Mouse (Mus musculus): ENCODE data around the gene Nt5m. TPM values are rescaled to one million over a fixed set of nuclear protein-coding genes. Genes with fewer than 3 reads are reported as not detected.
A peak's percentile ranks its signal among the peaks of the same experiment; 100 is the strongest.
"Not testable (repeated sequence)": the region's sequence is repeated elsewhere in the genome, so short reads cannot be mapped to it uniquely, and the experiment has no call there.

The Nt5m gene
- polyA plus RNA-seq, 1 experiment from 2014 or later = 38.8 TPM

DNA sequence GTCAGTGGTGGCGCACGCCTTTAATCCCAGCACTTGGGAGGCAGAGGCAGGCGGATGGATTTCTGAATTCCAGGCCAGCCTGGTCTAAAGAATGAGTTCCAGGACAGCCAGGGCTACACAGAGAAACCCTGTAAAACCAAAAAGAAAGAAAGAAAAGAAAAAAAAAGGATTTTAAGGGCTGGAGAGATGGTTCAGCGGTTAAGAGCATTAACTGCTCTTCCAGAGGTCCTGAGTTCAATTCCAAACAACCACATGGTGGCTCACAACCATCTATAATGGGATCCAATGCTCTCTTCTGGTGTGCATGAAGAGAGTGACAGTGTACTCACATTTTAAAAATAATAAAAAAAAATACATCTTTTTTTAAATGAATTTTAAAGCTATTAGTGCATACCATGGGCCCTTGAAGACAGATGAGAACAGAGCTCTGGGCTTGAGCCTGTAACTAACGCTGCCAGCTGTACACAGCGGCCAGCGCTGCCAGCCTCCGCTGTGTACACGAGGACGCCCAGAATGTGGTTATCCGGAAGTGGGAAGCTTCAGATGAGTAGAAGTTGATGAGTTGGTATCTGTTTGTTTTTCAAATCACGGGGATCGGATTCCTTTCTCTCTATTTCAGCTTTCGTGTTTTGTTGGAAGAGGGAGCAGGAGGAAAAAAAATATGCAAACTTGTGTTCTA is 28.6 kb upstream of the Nt5m start:
- Histone ChIP-seq H3K36me3 (replicated peaks) (peaks cover 25% of the 10 kb centered on the region), H3K9me3 (no peaks in the 10 kb centered on the region), H3K4me3 (peak overlapping the region; percentile 87), H3K4me1 (peaks cover 36% of the 10 kb centered on the region), H3K27me3 (ENCODE audit: poor library complexity, severe bottlenecking) (no peaks in the 10 kb centered on the region), H3K27ac (peak overlapping the region; percentile 99)
- no peak for DNase-seq (ENCODE audit: extremely low spot score, low spot score)
- 68% methylated on average over 14 of the region's 14 CpGs for WGBS

DNA sequence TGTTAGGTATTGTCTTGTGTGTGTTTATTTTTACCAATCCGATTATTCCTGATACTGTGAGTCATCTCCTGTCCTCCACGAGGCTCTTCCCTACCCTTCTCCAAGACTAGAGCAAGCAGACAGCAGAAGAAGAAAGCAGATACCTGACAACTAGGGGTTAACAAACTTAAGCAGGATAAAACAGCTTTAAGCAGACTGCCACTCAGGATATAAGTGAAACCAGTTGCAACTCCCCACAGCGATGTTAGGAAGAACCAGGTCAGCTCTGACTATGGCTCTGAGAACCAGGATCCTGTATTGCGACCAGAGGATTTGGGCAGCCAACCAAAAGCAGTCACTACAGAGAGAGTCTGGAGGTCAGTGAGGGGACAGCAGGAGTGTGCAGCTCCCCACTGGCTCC is 28.0 kb upstream of the Nt5m start:
- Histone ChIP-seq H3K27ac (no peak overlapping the region), H3K4me3 (no peak overlapping the region), H3K4me1 (peaks cover 36% of the 10 kb centered on the region), H3K9me3 (no peaks in the 10 kb centered on the region), H3K27me3 (ENCODE audit: poor library complexity, severe bottlenecking) (no peaks in the 10 kb centered on the region), H3K36me3 (replicated peaks) (peaks cover 25% of the 10 kb centered on the region)
- 80% methylated on average over 4 of the region's 4 CpGs for WGBS
- DNase-seq (ENCODE audit: extremely low spot score, low spot score) = no peak

DNA sequence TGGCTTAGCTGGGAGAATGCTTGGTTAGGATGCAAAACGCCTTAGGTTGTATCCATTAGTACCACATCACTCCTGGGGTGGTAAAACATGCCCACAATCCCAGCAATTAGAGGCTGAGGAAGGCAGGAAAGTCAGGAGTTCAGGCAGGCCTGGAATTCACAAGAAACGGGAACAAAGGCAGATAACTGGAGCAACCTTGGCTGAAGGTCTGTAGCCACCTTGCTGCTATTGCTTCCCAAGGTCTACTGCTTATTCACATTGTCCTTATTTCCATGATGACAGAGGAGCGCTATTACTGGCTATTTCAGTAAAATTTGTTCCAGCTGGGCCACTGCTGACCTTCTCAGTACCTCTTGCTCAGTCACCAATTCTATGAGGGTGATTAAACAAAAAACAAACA is 26.0 kb upstream of the Nt5m start:
- Histone ChIP-seq H3K4me3 (no peak overlapping the region), H3K27ac (no peak overlapping the region), H3K9me3 (no peaks in the 10 kb centered on the region), H3K27me3 (ENCODE audit: poor library complexity, severe bottlenecking) (no peaks in the 10 kb centered on the region), H3K36me3 (replicated peaks) (peaks cover 30% of the 10 kb centered on the region), H3K4me1 (peaks cover 34% of the 10 kb centered on the region)
- no peak for DNase-seq (ENCODE audit: extremely low spot score, low spot score)
- WGBS = 81% methylated on average over 3 of the region's 3 CpGs

DNA sequence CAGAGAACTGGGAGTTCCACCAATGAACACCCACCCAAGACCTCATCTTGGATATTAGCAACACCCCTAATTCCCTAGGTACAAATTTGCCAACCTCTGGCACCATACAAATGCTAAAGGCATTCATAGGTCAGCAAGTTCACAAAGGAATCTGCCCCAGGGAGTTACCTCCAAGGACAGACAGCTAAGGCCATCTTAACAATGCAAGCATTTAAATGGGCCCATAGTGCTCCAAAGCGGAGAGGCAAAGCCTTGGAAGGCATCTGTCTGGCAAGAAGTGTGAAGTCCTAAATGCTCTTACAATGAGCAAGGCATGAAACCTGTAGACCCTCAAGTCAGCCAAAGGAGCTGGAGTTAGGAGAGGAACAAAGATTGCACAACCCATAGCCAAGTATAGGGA is 24.9 kb upstream of the Nt5m start:
- no peak for DNase-seq (ENCODE audit: extremely low spot score, low spot score)
- peaks cover 23% of the 10 kb centered on the region for H3K4me1 ChIP-seq
- no peak overlapping the region for H3K4me3 ChIP-seq
- H3K27ac ChIP-seq = no peak overlapping the region
- peaks cover 41% of the 10 kb centered on the region for H3K36me3 ChIP-seq (replicated peaks)
- no peaks in the 10 kb centered on the region for H3K27me3 ChIP-seq (ENCODE audit: poor library complexity, severe bottlenecking)
- H3K9me3 ChIP-seq = no peaks in the 10 kb centered on the region
- WGBS = 78% methylated on average over 1 of the region's 1 CpGs

DNA sequence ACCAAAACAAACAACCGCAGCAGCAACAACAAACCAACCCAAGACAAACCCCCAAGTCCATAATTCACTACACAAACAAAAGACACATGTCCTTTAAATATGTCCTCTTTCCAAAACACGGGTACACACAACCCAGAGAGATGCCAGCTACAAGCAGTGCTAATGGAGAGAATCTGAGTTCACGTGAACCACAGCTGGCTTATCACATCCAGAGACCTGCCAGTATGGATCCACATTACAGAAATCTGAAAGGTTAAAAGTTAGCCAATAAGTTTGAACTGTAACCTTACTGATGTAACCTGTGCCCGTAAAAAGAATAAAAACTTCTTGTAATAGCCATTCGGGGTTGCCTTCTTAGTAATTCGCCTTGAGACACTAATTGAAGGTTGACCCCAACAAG is 24.3 kb upstream of the Nt5m start:
- 92% methylated on average over 6 of the region's 6 CpGs for WGBS
- H3K36me3 ChIP-seq (replicated peaks) = peaks cover 47% of the 10 kb centered on the region
- H3K4me3 ChIP-seq = no peak overlapping the region

DNA sequence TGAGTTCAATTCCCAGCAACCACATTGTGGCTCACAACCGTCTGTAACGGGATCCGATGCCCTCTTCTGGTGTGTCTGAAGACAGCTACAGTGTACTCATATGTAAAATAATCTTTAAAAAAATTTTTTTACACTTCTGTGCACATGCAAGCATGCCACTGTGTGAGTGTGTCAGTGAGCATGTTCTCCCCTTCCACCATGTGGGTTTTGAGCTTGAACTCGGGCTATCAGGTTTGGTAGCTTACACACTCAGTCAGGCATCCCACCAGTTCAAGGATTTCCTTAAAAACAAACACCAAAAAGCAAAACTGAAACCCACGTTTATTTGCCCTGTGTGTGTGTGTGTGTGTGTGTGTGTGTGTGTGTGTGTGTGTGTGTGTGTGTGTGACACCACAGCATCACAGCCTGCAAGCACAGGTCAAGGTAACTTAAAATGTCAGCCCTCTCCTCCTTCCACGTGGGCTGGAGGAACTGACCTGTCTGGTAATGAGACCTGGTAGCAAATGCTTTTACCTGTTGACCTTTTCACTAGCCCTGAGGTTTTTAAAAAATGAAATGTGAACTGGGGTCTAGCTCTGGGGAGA is 23.7 kb upstream of the Nt5m start:
- no peak overlapping the region for H3K27ac ChIP-seq
- peaks cover 53% of the 10 kb centered on the region for H3K36me3 ChIP-seq (replicated peaks)
- WGBS = 89% methylated on average over 6 of the region's 6 CpGs
- H3K9me3 ChIP-seq = no peaks in the 10 kb centered on the region
- H3K4me1 ChIP-seq = peaks cover 16% of the 10 kb centered on the region
- no peak overlapping the region for H3K4me3 ChIP-seq
- H3K27me3 ChIP-seq (ENCODE audit: poor library complexity, severe bottlenecking) = no peaks in the 10 kb centered on the region
- DNase-seq (ENCODE audit: extremely low spot score, low spot score) = no peak

More for the DNA sequence above, 24.3 kb upstream of the Nt5m start:
- no peak for DNase-seq (ENCODE audit: extremely low spot score, low spot score)
- H3K27me3 ChIP-seq (ENCODE audit: poor library complexity, severe bottlenecking) = no peaks in the 10 kb centered on the region
- peaks cover 18% of the 10 kb centered on the region for H3K4me1 ChIP-seq
- no peak overlapping the region for H3K27ac ChIP-seq
- no peaks in the 10 kb centered on the region for H3K9me3 ChIP-seq

DNA sequence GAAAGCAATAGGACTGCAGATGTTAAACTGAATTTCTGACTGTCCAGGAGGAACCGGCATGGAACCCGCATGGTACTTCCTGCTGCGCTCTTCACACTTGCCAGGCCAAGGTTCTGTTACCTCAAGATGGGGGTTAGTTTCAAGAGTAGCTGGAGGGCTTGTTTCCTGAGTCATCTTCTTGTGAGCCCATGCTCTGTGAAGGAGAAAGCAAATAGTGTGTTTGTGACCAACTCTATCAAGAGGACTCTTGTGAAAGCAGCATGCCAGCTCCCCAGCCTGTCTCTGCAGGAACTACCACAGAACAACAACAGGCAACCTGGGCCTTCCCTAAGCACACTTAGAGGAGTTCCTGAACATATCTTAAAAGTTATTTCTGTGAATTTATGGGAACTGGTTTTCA is 21.3 kb upstream of the Nt5m start:
- 98% methylated on average over 3 of the region's 3 CpGs for WGBS
- H3K9me3 ChIP-seq = no peaks in the 10 kb centered on the region
- H3K4me1 ChIP-seq = peaks cover 5% of the 10 kb centered on the region; the same call in 1 of the 2 replicates
- no peaks in the 10 kb centered on the region for H3K27me3 ChIP-seq (ENCODE audit: poor library complexity, severe bottlenecking)
- H3K36me3 ChIP-seq (replicated peaks) = peaks cover 77% of the 10 kb centered on the region
- no peak overlapping the region for H3K4me3 ChIP-seq
- DNase-seq (ENCODE audit: extremely low spot score, low spot score) = no peak
- H3K27ac ChIP-seq = no peak overlapping the region

DNA sequence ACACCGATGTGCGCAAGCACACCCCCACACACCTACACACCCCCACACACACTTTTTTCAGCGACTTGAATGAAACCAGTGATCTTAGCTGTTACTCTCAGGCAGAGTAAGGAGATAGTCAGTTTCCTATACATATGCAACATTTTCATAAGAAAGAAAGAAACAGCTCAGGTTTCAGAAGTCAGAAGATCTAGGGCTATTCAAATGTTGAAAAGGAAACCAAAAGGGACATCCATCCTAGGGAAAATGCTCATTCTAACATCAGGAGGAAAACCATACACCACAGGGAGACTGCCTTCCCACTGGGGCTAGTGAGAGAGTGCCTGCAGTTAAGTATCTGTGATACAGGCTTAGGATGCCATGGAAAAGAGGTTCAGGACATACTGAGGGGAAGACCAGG is 17.6 kb upstream of the Nt5m start:
- Histone ChIP-seq H3K9me3 (no peaks in the 10 kb centered on the region), H3K4me3 (no peak overlapping the region), H3K27ac (no peak overlapping the region), H3K36me3 (replicated peaks) (peaks cover 100% of the 10 kb centered on the region), H3K27me3 (ENCODE audit: poor library complexity, severe bottlenecking) (no peaks in the 10 kb centered on the region), H3K4me1 (no peaks in the 10 kb centered on the region)
- WGBS = 88% methylated on average over 3 of the region's 3 CpGs
- no peak for DNase-seq (ENCODE audit: extremely low spot score, low spot score)

DNA sequence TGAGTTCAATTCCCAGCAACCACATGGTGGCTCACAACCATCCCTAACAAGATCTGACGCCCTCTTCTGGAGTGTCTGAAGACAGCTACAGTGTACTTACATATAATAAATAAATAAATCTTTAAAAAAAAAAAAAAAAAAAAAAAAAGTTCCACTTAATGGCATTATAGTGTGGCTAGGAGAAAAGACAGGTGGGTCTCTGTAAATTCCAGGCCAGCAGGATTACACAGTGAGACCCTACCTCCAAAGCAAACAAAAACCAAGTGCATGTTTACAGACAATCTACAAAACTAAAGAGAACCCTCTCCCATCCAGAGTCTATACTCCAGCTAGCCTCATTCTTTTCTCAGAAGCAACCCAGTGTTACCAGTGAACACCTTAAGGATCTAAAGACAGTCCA is 1.5 kb upstream of the Nt5m start:
- Histone ChIP-seq H3K4me1 (peaks cover 19% of the 10 kb centered on the region), H3K4me3 (peak overlapping the region; percentile 93), H3K36me3 (replicated peaks) (peaks cover 53% of the 10 kb centered on the region)
- H3K27ac ChIP-seq; H3K9me3 ChIP-seq; H3K27me3 ChIP-seq (ENCODE audit: poor library complexity, severe bottlenecking); DNase-seq (ENCODE audit: extremely low spot score, low spot score): not testable (repeated sequence)
- 100% methylated on average over 1 of the region's 1 CpGs for WGBS

DNA sequence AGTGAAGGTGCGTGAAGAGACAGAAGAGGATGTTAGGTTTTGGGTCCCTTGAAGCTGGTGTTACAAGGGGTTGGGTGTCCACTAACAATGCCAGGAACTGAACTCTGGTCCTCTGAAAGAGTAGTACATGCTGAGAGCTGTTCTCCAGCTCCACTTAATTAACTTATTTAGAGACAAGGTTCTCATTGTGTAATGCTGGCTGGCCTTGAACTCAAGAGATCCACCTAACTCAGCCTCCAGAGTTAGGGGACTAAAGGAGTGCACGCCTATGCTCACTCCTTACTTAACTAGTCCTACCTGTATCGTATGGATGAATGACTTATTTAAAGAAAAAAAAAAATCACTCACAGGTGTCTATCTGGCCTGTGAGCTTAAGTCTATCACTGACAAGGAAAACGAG is 821 bp upstream of the Nt5m start:
- DNase-seq (ENCODE audit: extremely low spot score, low spot score) = no peak
- Histone ChIP-seq H3K27ac (peak overlapping the region; percentile 97), H3K27me3 (ENCODE audit: poor library complexity, severe bottlenecking) (no peaks in the 10 kb centered on the region), H3K9me3 (no peaks in the 10 kb centered on the region), H3K4me3 (peak overlapping the region; percentile 93), H3K36me3 (replicated peaks) (peaks cover 47% of the 10 kb centered on the region), H3K4me1 (peaks cover 19% of the 10 kb centered on the region)
- 68% methylated on average over 4 of the region's 4 CpGs for WGBS

DNA sequence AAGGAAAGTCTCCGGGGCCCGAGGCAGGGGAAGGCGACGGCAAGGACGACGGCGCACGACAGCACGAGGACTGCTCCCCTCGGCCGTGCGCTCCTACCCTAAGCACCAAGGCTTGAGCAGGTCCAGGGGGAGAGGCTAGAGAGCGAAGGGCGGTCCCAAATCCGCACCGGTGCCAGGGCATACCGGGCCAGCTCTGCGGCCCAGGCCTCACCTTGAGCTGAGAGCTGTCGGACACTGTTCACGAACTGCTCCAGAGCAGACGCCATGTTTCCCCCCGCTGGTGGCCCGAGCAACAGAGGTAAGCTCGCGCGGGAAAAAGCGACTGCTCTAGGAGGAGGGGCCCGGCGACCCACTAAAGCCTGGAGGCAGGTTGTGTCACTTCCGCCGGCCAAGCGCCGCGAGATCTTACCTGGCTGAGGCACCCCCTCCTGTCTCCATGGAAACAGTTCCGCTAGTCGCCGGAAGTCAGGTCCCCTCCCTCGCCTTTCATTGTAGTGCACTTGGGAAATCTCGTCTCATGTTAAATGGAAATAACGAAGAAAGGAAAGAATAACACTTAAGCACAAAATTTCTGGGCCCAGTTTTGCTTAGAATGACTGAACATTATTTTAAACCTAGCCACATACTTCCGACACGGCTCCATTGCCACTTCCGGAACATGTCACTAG is 346 bp downstream of the Nt5m start, which contains the start of gene Cops3:
Cops3 (minus strand) TSS at position 380 of the 668 bp plus-strand sequence.
- under 1% methylated on average over 43 of the region's 43 CpGs for WGBS
- Histone ChIP-seq H3K36me3 (replicated peaks) (peaks cover 40% of the 10 kb centered on the region), H3K4me1 (peaks cover 19% of the 10 kb centered on the region), H3K27me3 (ENCODE audit: poor library complexity, severe bottlenecking) (no peaks in the 10 kb centered on the region), H3K27ac (peak within 1 kb of the TSS; percentile 97), H3K9me3 (no peaks in the 10 kb centered on the region), H3K4me3 (peak within 1 kb of the TSS; percentile 93)
- DNase-seq (ENCODE audit: extremely low spot score, low spot score) = peak; percentile 98

DNA sequence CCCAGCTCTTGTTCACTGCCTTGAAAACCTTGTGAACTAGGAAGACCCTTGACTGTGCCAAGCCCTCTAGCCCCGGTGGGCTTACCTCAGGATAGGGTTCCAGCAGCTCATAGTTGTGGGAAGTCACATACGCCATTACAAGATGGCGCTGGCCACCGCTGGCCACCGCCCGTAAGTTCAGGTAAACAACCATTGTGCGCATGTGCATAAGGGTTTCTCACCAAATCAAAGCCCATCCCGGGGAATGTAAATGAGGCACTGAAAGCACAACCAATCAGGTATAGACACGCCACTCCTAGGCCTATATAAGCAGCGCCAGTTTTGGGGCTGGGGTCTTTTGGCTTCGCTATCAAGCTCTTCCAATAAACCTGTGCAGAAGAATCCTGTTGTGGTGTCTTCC is 7.1 kb downstream of the Nt5m start:
- WGBS = 98% methylated on average over 11 of the region's 11 CpGs
- H3K4me3 ChIP-seq = no peak overlapping the region
- no peaks in the 10 kb centered on the region for H3K9me3 ChIP-seq
- H3K36me3 ChIP-seq (replicated peaks) = peaks cover 17% of the 10 kb centered on the region
- no peaks in the 10 kb centered on the region for H3K27me3 ChIP-seq (ENCODE audit: poor library complexity, severe bottlenecking)
- DNase-seq (ENCODE audit: extremely low spot score, low spot score) = no peak
- H3K27ac ChIP-seq = no peak overlapping the region
- H3K4me1 ChIP-seq = peaks cover 34% of the 10 kb centered on the region

DNA sequence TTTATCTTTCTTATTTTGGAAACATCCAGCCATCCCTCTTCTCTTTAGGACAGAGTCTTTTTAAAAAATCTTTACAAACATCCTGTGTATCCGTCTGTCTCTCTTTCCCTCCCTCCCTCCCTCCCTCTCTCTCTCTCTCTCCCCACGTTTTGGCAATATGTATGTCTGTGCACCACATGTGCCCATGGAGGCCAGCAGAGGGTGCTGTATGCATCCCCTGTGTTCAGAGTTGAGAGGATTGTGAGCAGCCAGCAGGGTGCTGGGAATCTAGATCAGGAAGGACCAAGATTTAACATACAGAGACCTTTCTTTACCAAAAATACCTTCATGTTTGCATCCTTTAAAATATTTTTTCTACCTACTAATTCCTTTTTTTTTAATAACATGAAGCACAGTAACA is 7.9 kb downstream of the Nt5m start:
- H3K4me3 ChIP-seq = peak overlapping the region; percentile 86
- 16% methylated on average over 2 of the region's 2 CpGs for WGBS
- DNase-seq (ENCODE audit: extremely low spot score, low spot score) = peak; percentile 30

More for the DNA sequence above, 7.9 kb downstream of the Nt5m start:
- H3K27ac ChIP-seq = no peak overlapping the region
- H3K27me3 ChIP-seq (ENCODE audit: poor library complexity, severe bottlenecking) = no peaks in the 10 kb centered on the region
- H3K36me3 ChIP-seq (replicated peaks) = peaks cover 17% of the 10 kb centered on the region
- H3K4me1 ChIP-seq = peaks cover 34% of the 10 kb centered on the region
- H3K9me3 ChIP-seq = no peaks in the 10 kb centered on the region

Measured in forebrain, embryonic 10.5 days (tissue).